Mouse (Mus musculus): ENCODE data around the gene Arl13a. TPM values are rescaled to one million over a fixed set of nuclear protein-coding genes. Genes with fewer than 3 reads are reported as not detected.

Gene Arl13a
- polyA plus RNA-seq, 1 experiment from 2014 or later, result not detected

GRCm38 (mm10) chrX:134170584-134170983, 16.7 kb upstream of the Arl13a start:
- Histone ChIP-seq H3K9ac (no peak overlapping the region), H3K4me2 (replicated peaks) (no peak overlapping the region), H3K4me1 (replicated peaks; ENCODE audit: control insufficient read depth, insufficient read depth, low read length) (no peaks in the 10 kb centered on the region), H3K27ac (no peak overlapping the region), H3K36me3 (replicated peaks; ENCODE audit: control insufficient read depth, insufficient read depth) (no peaks in the 10 kb centered on the region), H3K4me3 (replicated peaks; ENCODE audit: low read length) (no peak overlapping the region), H3K27me3 (ENCODE audit: control insufficient read depth, insufficient read depth, low read length) (no peaks in the 10 kb centered on the region), H3K9me3 (ENCODE audit: control insufficient read depth, low read length) (no peaks in the 10 kb centered on the region)
- no peak for DNase-seq (ENCODE audit: low spot score)
- 100% methylated on average over 1 of the region's 1 CpGs for WGBS
- no peak for ATAC-seq (ENCODE audit: low FRiP score)

DNA sequence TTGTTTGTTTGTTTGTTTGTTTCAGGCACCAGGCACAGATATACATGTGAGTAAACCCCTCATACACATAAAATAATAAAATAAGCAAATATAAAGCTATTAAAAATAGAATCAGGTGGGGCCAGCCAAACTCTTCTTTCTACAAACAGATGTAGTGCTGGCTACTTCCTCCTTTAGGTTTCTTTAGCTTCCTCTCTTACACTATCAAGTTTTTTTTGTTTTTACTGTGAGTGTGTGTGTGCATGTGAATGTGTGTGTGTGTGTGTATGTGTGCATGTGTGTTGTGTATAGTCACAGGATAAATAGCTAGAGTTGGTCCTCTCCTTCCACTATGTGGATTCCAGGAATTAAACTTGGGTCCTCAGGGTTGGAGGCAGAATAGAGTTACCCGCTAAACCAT, 12.6 kb upstream of the Arl13a start:
- DNase-seq (ENCODE audit: low spot score), result no peak
- H3K36me3 ChIP-seq (replicated peaks; ENCODE audit: control insufficient read depth, insufficient read depth), result no peaks in the 10 kb centered on the region

DNA sequence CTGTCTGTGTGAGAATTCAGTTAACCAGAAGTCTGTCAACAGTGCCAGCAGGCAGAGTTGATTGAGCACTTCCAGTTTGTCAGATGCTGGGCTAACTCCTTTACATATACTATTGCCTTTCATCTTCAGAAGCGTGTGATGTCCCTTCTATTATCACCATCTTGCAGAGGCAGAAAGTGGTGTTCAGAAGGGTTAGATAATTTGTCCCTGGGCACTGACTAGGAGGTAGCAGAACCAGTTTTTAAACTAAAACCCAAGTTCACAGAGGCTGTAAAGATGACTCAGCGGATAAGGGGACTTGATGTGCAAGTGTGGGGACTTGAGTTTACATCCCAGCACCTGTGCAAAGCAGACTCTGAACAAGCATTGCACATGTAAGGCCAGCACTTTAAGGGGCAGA, 21.2 kb downstream of the Arl13a start:
- H3K36me3 ChIP-seq (replicated peaks; ENCODE audit: control insufficient read depth, insufficient read depth), result no peaks in the 10 kb centered on the region
- no peak for DNase-seq (ENCODE audit: low spot score)
- no peak overlapping the region for H3K4me3 ChIP-seq (replicated peaks; ENCODE audit: low read length)
- no peaks in the 10 kb centered on the region for H3K27me3 ChIP-seq (ENCODE audit: control insufficient read depth, insufficient read depth, low read length)
- no peaks in the 10 kb centered on the region for H3K9me3 ChIP-seq (ENCODE audit: control insufficient read depth, low read length)
- H3K4me2 ChIP-seq (replicated peaks), result no peak overlapping the region
- ATAC-seq (ENCODE audit: low FRiP score), result no peak
- no peaks in the 10 kb centered on the region for H3K4me1 ChIP-seq (replicated peaks; ENCODE audit: control insufficient read depth, insufficient read depth, low read length)
- no peak overlapping the region for H3K27ac ChIP-seq
- H3K9ac ChIP-seq, result no peak overlapping the region
- WGBS, result 83% methylated on average over 2 of the region's 2 CpGs

More for the DNA sequence above, 12.6 kb upstream of the Arl13a start:
- ATAC-seq (ENCODE audit: low FRiP score), result no peak
- H3K4me1 ChIP-seq (replicated peaks; ENCODE audit: control insufficient read depth, insufficient read depth, low read length), result no peaks in the 10 kb centered on the region
- WGBS, result 93% methylated on average over 1 of the region's 1 CpGs
- no peak overlapping the region for H3K27ac ChIP-seq
- H3K9me3 ChIP-seq (ENCODE audit: control insufficient read depth, low read length), result no peaks in the 10 kb centered on the region
- H3K9ac ChIP-seq, result no peak overlapping the region
- H3K4me2 ChIP-seq (replicated peaks), result no peak overlapping the region
- no peaks in the 10 kb centered on the region for H3K27me3 ChIP-seq (ENCODE audit: control insufficient read depth, insufficient read depth, low read length)
- H3K4me3 ChIP-seq (replicated peaks; ENCODE audit: low read length), result no peak overlapping the region

GRCm38 (mm10) chrX:134211151-134211642, 23.9 kb downstream of the Arl13a start:
- no peak overlapping the region for H3K27ac ChIP-seq
- DNase-seq (ENCODE audit: low spot score), result no peak
- no peak for ATAC-seq (ENCODE audit: low FRiP score)
- H3K4me1 ChIP-seq (replicated peaks; ENCODE audit: control insufficient read depth, insufficient read depth, low read length), result no peaks in the 10 kb centered on the region
- no peak overlapping the region for H3K4me3 ChIP-seq (replicated peaks; ENCODE audit: low read length)
- no peak overlapping the region for H3K9ac ChIP-seq
- no peaks in the 10 kb centered on the region for H3K27me3 ChIP-seq (ENCODE audit: control insufficient read depth, insufficient read depth, low read length)
- H3K9me3 ChIP-seq (ENCODE audit: control insufficient read depth, low read length), result no peaks in the 10 kb centered on the region
- H3K4me2 ChIP-seq (replicated peaks), result no peak overlapping the region
- WGBS, result 59% methylated on average over 7 of the region's 7 CpGs
- no peaks in the 10 kb centered on the region for H3K36me3 ChIP-seq (replicated peaks; ENCODE audit: control insufficient read depth, insufficient read depth)

DNA sequence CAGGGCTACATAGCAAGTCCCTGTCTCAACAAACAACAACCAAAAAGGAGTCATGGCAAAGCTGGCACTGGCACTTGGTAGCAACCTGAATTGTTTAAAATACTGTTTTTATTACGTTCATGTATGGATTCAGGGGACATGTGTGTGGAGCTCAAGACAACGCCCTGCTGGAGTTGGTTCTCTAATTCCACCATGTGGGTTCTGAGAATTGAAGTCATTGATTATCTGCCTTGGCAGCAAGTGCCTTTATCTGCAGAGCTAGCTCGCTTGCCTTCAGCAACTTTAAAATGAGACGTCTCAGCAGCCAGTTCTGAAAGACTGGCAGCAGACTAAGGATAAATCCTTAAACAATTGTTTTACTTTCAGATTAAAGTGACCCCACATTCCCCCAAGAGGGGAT, 30.9 kb downstream of the Arl13a start:
- 52% methylated on average over 4 of the region's 4 CpGs for WGBS
- Histone ChIP-seq H3K9ac (no peak overlapping the region), H3K36me3 (replicated peaks; ENCODE audit: control insufficient read depth, insufficient read depth) (no peaks in the 10 kb centered on the region), H3K4me1 (replicated peaks; ENCODE audit: control insufficient read depth, insufficient read depth, low read length) (no peaks in the 10 kb centered on the region), H3K9me3 (ENCODE audit: control insufficient read depth, low read length) (no peaks in the 10 kb centered on the region), H3K4me3 (replicated peaks; ENCODE audit: low read length) (no peak overlapping the region), H3K4me2 (replicated peaks) (no peak overlapping the region), H3K27ac (no peak overlapping the region), H3K27me3 (ENCODE audit: control insufficient read depth, insufficient read depth, low read length) (no peaks in the 10 kb centered on the region)
- DNase-seq (ENCODE audit: low spot score) (no peak), ATAC-seq (ENCODE audit: low FRiP score) (no peak)

DNA sequence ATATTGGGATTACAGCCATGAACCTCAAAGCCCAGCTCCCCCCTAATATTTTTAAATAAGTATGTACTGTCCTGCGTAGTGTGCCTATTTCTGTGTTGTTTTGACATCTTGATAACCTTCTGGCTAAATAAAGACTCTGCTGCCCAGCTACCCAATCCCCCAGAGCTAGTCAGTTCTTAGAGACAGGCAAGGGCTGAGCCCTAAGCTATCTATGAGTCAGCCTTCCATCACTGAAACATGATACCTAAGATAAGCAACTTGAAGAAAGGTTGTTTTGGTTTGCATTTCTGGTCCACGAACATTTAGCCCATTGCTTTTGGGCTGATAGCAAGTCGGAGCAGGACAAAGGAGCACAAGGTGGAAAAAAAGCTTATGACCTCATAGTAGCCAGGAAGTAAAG, 33.3 kb downstream of the Arl13a start:
- Histone ChIP-seq H3K27me3 (ENCODE audit: control insufficient read depth, insufficient read depth, low read length) (no peaks in the 10 kb centered on the region), H3K4me2 (replicated peaks) (no peak overlapping the region), H3K36me3 (replicated peaks; ENCODE audit: control insufficient read depth, insufficient read depth) (no peaks in the 10 kb centered on the region), H3K9ac (no peak overlapping the region), H3K9me3 (ENCODE audit: control insufficient read depth, low read length) (no peaks in the 10 kb centered on the region), H3K27ac (no peak overlapping the region), H3K4me3 (replicated peaks; ENCODE audit: low read length) (no peak overlapping the region), H3K4me1 (replicated peaks; ENCODE audit: control insufficient read depth, insufficient read depth, low read length) (no peaks in the 10 kb centered on the region)
- WGBS, result 84% methylated on average over 3 of the region's 3 CpGs
- DNase-seq (ENCODE audit: low spot score) (no peak), ATAC-seq (ENCODE audit: low FRiP score) (no peak)

DNA sequence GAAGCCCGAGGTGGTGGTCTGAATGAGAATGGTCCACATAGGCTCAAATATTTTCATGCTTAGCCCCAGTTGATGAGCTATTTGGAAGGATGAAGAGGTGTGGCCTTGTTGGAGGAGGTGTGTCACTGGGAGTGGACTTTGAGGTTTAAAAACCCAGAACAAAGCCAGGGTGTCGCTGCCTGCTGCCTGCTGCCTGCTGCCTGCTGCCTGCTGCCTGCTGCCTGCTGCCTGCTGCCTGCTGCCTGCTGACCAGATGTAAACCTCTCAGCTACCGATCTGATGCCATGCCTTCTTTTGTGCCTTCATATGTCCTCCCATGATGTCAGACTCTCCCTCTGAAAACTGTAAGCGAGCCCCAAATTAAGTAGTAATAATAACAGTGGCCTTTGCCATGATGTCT, 34.6 kb downstream of the Arl13a start, which contains the start of gene Nox1:
Nox1 (minus strand) TSS at position 101 of the 400 bp plus-strand sequence.
- no peaks in the 10 kb centered on the region for H3K9me3 ChIP-seq (ENCODE audit: control insufficient read depth, low read length)
- no peak for ATAC-seq (ENCODE audit: low FRiP score)
- H3K36me3 ChIP-seq (replicated peaks; ENCODE audit: control insufficient read depth, insufficient read depth), result no peaks in the 10 kb centered on the region
- no peak for DNase-seq (ENCODE audit: low spot score)
- no peak within 1 kb of the TSS for H3K27ac ChIP-seq
- H3K9ac ChIP-seq, result no peak within 1 kb of the TSS
- H3K27me3 ChIP-seq (ENCODE audit: control insufficient read depth, insufficient read depth, low read length), result no peaks in the 10 kb centered on the region
- no peaks in the 10 kb centered on the region for H3K4me1 ChIP-seq (replicated peaks; ENCODE audit: control insufficient read depth, insufficient read depth, low read length)
- 56% methylated on average over 4 of the region's 4 CpGs for WGBS
- no peak within 1 kb of the TSS for H3K4me3 ChIP-seq (replicated peaks; ENCODE audit: low read length)
- no peak within 1 kb of the TSS for H3K4me2 ChIP-seq (replicated peaks)

GRCm38 (mm10) chrX:134233048-134233447, 45.7 kb downstream of the Arl13a start:
- Histone ChIP-seq H3K4me2 (replicated peaks) (no peak overlapping the region), H3K27ac (no peak overlapping the region), H3K4me1 (replicated peaks; ENCODE audit: control insufficient read depth, insufficient read depth, low read length) (no peaks in the 10 kb centered on the region), H3K36me3 (replicated peaks; ENCODE audit: control insufficient read depth, insufficient read depth) (no peaks in the 10 kb centered on the region), H3K4me3 (replicated peaks; ENCODE audit: low read length) (no peak overlapping the region), H3K27me3 (ENCODE audit: control insufficient read depth, insufficient read depth, low read length) (no peaks in the 10 kb centered on the region), H3K9me3 (ENCODE audit: control insufficient read depth, low read length) (no peaks in the 10 kb centered on the region), H3K9ac (no peak overlapping the region)
- DNase-seq (ENCODE audit: low spot score) (no peak), ATAC-seq (ENCODE audit: low FRiP score) (no peak)
- WGBS, result 87% methylated on average over 1 of the region's 1 CpGs

GRCm38 (mm10) chrX:134238266-134238665, 51.0 kb downstream of the Arl13a start:
- ATAC-seq (ENCODE audit: low FRiP score), result no peak
- no peak overlapping the region for H3K9ac ChIP-seq
- H3K27ac ChIP-seq, result no peak overlapping the region
- H3K4me1 ChIP-seq (replicated peaks; ENCODE audit: control insufficient read depth, insufficient read depth, low read length), result no peaks in the 10 kb centered on the region
- H3K9me3 ChIP-seq (ENCODE audit: control insufficient read depth, low read length), result no peaks in the 10 kb centered on the region
- DNase-seq (ENCODE audit: low spot score), result no peak
- no peak overlapping the region for H3K4me2 ChIP-seq (replicated peaks)
- no peak overlapping the region for H3K4me3 ChIP-seq (replicated peaks; ENCODE audit: low read length)
- WGBS, result 93% methylated on average over 10 of the region's 10 CpGs
- no peaks in the 10 kb centered on the region for H3K27me3 ChIP-seq (ENCODE audit: control insufficient read depth, insufficient read depth, low read length)
- no peaks in the 10 kb centered on the region for H3K36me3 ChIP-seq (replicated peaks; ENCODE audit: control insufficient read depth, insufficient read depth)

- H3K4me3 ChIP-seq (replicated peaks; ENCODE audit: low read length), result no peak overlapping the region
- no peaks in the 10 kb centered on the region for H3K4me1 ChIP-seq (replicated peaks; ENCODE audit: control insufficient read depth, insufficient read depth, low read length)
- no peak for DNase-seq (ENCODE audit: low spot score)
- 92% methylated on average over 10 of the region's 10 CpGs for WGBS
- no peaks in the 10 kb centered on the region for H3K27me3 ChIP-seq (ENCODE audit: control insufficient read depth, insufficient read depth, low read length)
- H3K36me3 ChIP-seq (replicated peaks; ENCODE audit: control insufficient read depth, insufficient read depth), result no peaks in the 10 kb centered on the region
- no peaks in the 10 kb centered on the region for H3K9me3 ChIP-seq (ENCODE audit: control insufficient read depth, low read length)
- ATAC-seq (ENCODE audit: low FRiP score), result no peak
- no peak overlapping the region for H3K27ac ChIP-seq
- H3K9ac ChIP-seq, result no peak overlapping the region
- no peak overlapping the region for H3K4me2 ChIP-seq (replicated peaks)
Observed at GRCm38 (mm10) chrX:134245946-134246345, 58.6 kb downstream of the Arl13a start.

Measured in hindbrain, embryonic 14.5 days (tissue).